Mouse (Mus musculus): ENCODE data around the gene Dmp1. TPM values are rescaled to one million over a fixed set of nuclear protein-coding genes. Genes with fewer than 3 reads are reported as not detected.

Gene Dmp1
- total RNA-seq, 2 experiments from 2014 or later, result not detected

- no peak for ATAC-seq (replicated peaks; ENCODE audit: low FRiP score, poor library complexity, severe bottlenecking)
These were observed 54.2 kb downstream of the Dmp1 start for GRCm38 (mm10) chr5:104256585-104256984.

GRCm38 (mm10) chr5:104261908-104262461 is 59.6 kb downstream of the Dmp1 start:
- ATAC-seq (replicated peaks; ENCODE audit: low FRiP score, poor library complexity, severe bottlenecking), result no peak

- ATAC-seq (replicated peaks; ENCODE audit: low FRiP score, poor library complexity, severe bottlenecking), result no peak
These were observed 60.8 kb downstream of the Dmp1 start for GRCm38 (mm10) chr5:104263014-104263776.

Other genes with a start within 250 kb of the Dmp1 start
- not detected in 2 replicates for gene Hsd17b13, start 225.2 kb upstream of the Dmp1 start, total RNA-seq (2015; ENCODE audit: low replicate concordance)
- gene Hsd17b13, start 225.2 kb upstream of the Dmp1 start, total RNA-seq (2017; ENCODE audit: low replicate concordance), result not detected in 2 replicates
- 10.8 and 18.0 TPM in 2 replicates for gene Hsd17b11, start 180.7 kb upstream of the Dmp1 start, total RNA-seq (2015; ENCODE audit: low replicate concordance)
- gene Hsd17b11, start 180.7 kb upstream of the Dmp1 start, total RNA-seq (2017; ENCODE audit: low replicate concordance), result 4.7 and 9.0 TPM in 2 replicates
- 51.6 and 69.9 TPM in 2 replicates for gene Nudt9, start 156.3 kb upstream of the Dmp1 start, total RNA-seq (2015; ENCODE audit: low replicate concordance)
- 59.2 and 61.9 TPM in 2 replicates for gene Nudt9, start 156.3 kb upstream of the Dmp1 start, total RNA-seq (2017; ENCODE audit: low replicate concordance)
- gene Gm17660, start 125.0 kb upstream of the Dmp1 start, total RNA-seq (2015; ENCODE audit: low replicate concordance), result not detected in 2 replicates
- gene Gm17660, start 125.0 kb upstream of the Dmp1 start, total RNA-seq (2017; ENCODE audit: low replicate concordance), result not detected in 2 replicates
- not detected in 2 replicates for gene Sparcl1, start 88.9 kb upstream of the Dmp1 start, total RNA-seq (2015; ENCODE audit: low replicate concordance)
- not detected in 2 replicates for gene Sparcl1, start 88.9 kb upstream of the Dmp1 start, total RNA-seq (2017; ENCODE audit: low replicate concordance)
- gene Dspp, start 31.9 kb upstream of the Dmp1 start, total RNA-seq (2015; ENCODE audit: low replicate concordance), result not detected in 2 replicates
- gene Dspp, start 31.9 kb upstream of the Dmp1 start, total RNA-seq (2017; ENCODE audit: low replicate concordance), result not detected in 2 replicates
- gene Ibsp, start 96.6 kb downstream of the Dmp1 start, total RNA-seq (2015; ENCODE audit: low replicate concordance), result 2.9 and 10.8 TPM in 2 replicates
- gene Ibsp, start 96.6 kb downstream of the Dmp1 start, total RNA-seq (2017; ENCODE audit: low replicate concordance), result 2.4 and 12.1 TPM in 2 replicates
- gene Mepe, start 122.7 kb downstream of the Dmp1 start, total RNA-seq (2015; ENCODE audit: low replicate concordance), result not detected in 2 replicates
- gene Mepe, start 122.7 kb downstream of the Dmp1 start, total RNA-seq (2017; ENCODE audit: low replicate concordance), result not detected in 2 replicates
- 1.3 and 14.8 TPM in 2 replicates for gene Spp1, start 232.5 kb downstream of the Dmp1 start, total RNA-seq (2015; ENCODE audit: low replicate concordance)
- 2.4 and 3.3 TPM in 2 replicates for gene Spp1, start 232.5 kb downstream of the Dmp1 start, total RNA-seq (2017; ENCODE audit: low replicate concordance)

Data from erythroid progenitor cell, adult 5-6 weeks (primary cell).